Mouse (Mus musculus) midbrain, embryonic 10.5 days (tissue): ENCODE measurements at regions not wholly inside any gene's neighbourhood (a gene's known extent, or its start where the extent isn't known, plus 50 kb on each side); places are given as distances from the start of the nearest gene placed in this dataset.
A peak's percentile ranks its signal among the peaks of the same experiment; 100 is the strongest.

ENCODE experiments used
- DNase-seq: peaks from one replicate; pipeline ENCODE4 v3.0.0-alpha.2; 2017; ENCODE audit warnings: low spot score
- H3K27ac ChIP-seq: fragments of 300-500 bp; sonication (generic); replicated peaks from 2 replicates; pipeline ENCODE4 v1.5.1; 2016; ENCODE audit warnings: mild to moderate bottlenecking
- H3K27me3 ChIP-seq: fragments of 300-500 bp; sonication (generic); 2 replicates; pipeline ENCODE4 v1.6.1; 2016; ENCODE audit warnings: low read depth, mild to moderate bottlenecking; ENCODE audit not compliant: poor library complexity, severe bottlenecking
- H3K36me3 ChIP-seq: fragments of 300-500 bp; sonication (generic); 2 replicates; pipeline ENCODE4 v1.6.1; 2016; ENCODE audit warnings: mild to moderate bottlenecking, moderate library complexity
- H3K4me1 ChIP-seq: fragments of 300-500 bp; sonication (generic); 2 replicates; pipeline ENCODE4 v1.6.1; 2016
- H3K4me3 ChIP-seq: fragments of 300-500 bp; sonication (generic); 2 replicates; pipeline ENCODE4 v1.5.1; 2016; ENCODE audit warnings: mild to moderate bottlenecking, moderate library complexity
- H3K9me3 ChIP-seq: fragments of 300-500 bp; sonication (generic); replicated peaks from 2 replicates; pipeline ENCODE4 v1.6.1; 2016; ENCODE audit warnings: mild to moderate bottlenecking
- WGBS: fragments of 180-500 bp; shearing (Covaris S2); methylation state at CpG from one replicate; pipeline ENCODE4 v1.1.7; 2016; 5-methylcytosine and 5-hydroxymethylcytosine counted together

DNA sequence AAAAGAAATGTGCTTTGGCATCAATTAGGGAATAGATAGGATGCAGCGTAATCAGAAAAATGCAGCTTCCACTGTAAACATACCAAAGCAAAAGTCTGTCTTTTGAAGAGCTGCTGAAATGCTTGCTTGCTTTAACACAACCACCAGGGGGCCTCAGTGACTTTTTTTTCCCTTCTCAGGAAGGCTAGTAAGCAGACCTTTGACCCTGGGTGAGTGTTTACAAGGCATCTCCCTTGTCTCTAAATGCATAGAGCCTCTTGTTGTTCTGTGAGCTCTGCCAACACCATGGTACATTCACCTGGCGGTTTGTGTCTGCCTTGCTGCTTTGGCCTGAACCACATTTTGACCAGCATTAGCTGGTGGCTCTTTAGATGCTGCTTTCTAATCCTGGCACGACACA lies 191.9 kb upstream of the C9orf72 start:
- H3K36me3 ChIP-seq, result no peaks in the 10 kb centered on the region
- H3K4me1 ChIP-seq, result peaks cover 7% of the 10 kb centered on the region
- H3K4me3 ChIP-seq, result no peak overlapping the region
- H3K27me3 ChIP-seq, result no peaks in the 10 kb centered on the region
- peak overlapping the region; percentile 57 for H3K27ac ChIP-seq
- no peaks in the 10 kb centered on the region for H3K9me3 ChIP-seq
- WGBS, result 55% methylated on average over 3 of the region's 3 CpGs
- peak; percentile 63 for DNase-seq

DNA sequence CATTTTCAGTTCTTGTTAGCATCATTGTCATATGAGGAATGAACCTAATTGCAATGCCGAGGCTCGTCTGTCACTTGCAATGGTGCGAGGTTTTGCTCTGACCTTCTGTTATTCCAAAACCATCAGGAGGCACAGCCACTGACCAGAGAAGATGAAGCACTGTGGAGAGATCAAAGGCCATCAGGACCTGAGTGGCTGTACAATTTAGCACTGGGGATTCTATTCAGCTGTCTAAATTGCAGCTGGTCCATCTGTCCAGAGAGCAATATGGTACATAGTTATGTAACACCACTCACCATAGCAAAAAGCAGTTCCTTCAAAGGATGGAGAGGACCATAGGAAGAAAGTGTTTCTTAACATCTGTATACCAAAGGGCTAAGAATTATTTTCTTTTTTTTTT lies 187.5 kb upstream of the C9orf72 start:
- H3K4me1 ChIP-seq, result peaks cover 7% of the 10 kb centered on the region
- H3K27ac ChIP-seq, result no peak overlapping the region
- 74% methylated on average over 3 of the region's 3 CpGs for WGBS
- H3K4me3 ChIP-seq, result no peak overlapping the region
- no peaks in the 10 kb centered on the region for H3K36me3 ChIP-seq
- no peak for DNase-seq
- no peaks in the 10 kb centered on the region for H3K9me3 ChIP-seq
- no peaks in the 10 kb centered on the region for H3K27me3 ChIP-seq

DNA sequence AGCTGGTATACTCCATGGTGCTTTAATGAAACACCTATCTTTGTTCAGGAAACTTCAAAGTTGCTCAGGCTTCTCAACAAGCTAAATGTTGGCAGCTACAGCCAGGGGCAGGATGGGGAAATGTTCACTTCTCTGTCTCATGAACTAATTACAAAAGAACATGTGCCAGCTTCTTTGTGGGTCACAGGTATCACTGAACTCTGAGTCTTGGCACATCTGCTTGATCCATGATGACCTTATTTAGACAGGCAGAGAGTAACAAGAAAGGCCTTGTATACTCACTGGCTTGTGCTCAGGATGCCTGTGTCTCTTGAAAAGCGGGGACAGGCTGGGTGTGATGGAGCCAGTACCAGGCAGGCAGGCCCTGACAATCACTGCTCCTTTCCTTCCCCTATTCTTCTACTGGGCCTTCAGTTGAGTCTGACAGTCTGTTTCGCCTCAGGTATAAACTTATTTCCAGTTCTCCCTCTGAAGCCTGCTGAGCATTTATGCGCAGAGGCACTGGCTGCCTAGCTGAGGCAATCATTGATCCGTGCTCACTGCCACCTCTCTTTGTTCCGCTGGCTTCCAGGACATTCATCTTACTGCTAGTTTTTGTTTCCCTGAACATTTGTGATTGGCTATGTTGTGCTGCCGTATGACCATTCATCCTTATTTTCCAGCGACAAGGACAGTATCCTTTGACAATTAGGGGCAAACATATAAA lies 179.5 kb upstream of the C9orf72 start:
- H3K4me1 ChIP-seq, result 0 out of 2 replicates have a peak, but pooled peaks cover 10% of the 10 kb centered on the region
- DNase-seq, result no peak
- no peaks in the 10 kb centered on the region for H3K27me3 ChIP-seq
- peak overlapping the region; percentile 57 for H3K27ac ChIP-seq
- H3K4me3 ChIP-seq, result no peak overlapping the region
- no peaks in the 10 kb centered on the region for H3K36me3 ChIP-seq
- no peaks in the 10 kb centered on the region for H3K9me3 ChIP-seq
- 80% methylated on average over 7 of the region's 7 CpGs for WGBS

DNA sequence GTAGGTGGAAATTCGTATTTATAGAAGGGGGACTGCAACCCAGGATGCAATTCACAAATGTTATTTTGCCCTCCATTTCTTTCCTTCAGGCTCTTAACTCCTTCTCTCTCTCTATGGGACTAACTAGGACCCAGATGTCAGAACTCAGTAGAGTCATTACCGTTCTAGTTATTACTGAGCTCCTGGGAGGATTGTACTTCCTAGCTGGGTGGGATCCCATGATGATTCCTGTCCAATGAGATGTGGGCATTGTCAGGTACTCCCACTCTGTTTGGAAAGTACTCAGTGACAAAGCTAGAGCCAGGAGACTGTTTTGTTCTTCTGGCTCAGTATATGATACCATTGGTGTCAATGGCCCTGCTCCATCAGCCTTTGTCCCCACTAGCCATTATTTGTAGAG lies 178.1 kb upstream of the C9orf72 start:
- no peaks in the 10 kb centered on the region for H3K9me3 ChIP-seq
- H3K4me3 ChIP-seq, result no peak overlapping the region
- H3K36me3 ChIP-seq, result no peaks in the 10 kb centered on the region
- no peaks in the 10 kb centered on the region for H3K27me3 ChIP-seq
- H3K4me1 ChIP-seq, result 0 out of 2 replicates have a peak, but pooled peaks cover 10% of the 10 kb centered on the region
- no peak for DNase-seq
- WGBS, result 90% methylated on average over 2 of the region's 2 CpGs
- no peak overlapping the region for H3K27ac ChIP-seq

GRCm38 (mm10) chr4:35403594-35403993 lies 177.6 kb upstream of the C9orf72 start:
- H3K4me1 ChIP-seq, result 0 out of 2 replicates have a peak, but pooled peaks cover 10% of the 10 kb centered on the region
- no peaks in the 10 kb centered on the region for H3K36me3 ChIP-seq
- no peaks in the 10 kb centered on the region for H3K27me3 ChIP-seq
- DNase-seq, result no peak
- WGBS, result 91% methylated on average over 6 of the region's 6 CpGs
- H3K4me3 ChIP-seq, result no peak overlapping the region
- no peaks in the 10 kb centered on the region for H3K9me3 ChIP-seq
- H3K27ac ChIP-seq, result no peak overlapping the region

- 90% methylated on average over 9 of the region's 9 CpGs for WGBS
- Histone ChIP-seq H3K4me3 (no peak overlapping the region), H3K9me3 (no peaks in the 10 kb centered on the region), H3K4me1 (0 out of 2 replicates have a peak, but pooled peaks cover 10% of the 10 kb centered on the region), H3K36me3 (no peaks in the 10 kb centered on the region), H3K27ac (no peak overlapping the region), H3K27me3 (no peaks in the 10 kb centered on the region)
- DNase-seq, result no peak
Measured at GRCm38 (mm10) chr4:35402376-35403133, 176.6 kb upstream of the C9orf72 start.

DNA sequence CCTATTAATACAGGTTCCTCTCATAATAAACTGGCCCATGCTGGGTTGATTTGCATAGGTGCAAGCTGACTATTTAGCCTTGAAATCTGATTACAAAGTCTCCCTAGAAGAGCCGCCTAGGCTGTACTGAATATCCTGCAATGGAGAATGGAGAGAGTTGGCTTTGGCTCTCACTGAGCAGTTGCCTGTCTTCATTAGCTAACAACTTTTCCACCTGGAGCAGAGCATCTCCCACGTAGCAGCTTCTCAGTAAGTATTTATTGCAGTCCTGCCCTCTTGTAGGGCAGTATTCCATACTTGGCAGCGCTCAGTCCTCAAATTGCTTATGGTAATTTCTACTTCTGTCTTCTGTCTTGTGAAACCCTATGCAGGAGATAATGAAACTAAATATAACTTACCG lies 175.8 kb upstream of the C9orf72 start:
- Histone ChIP-seq H3K4me3 (no peak overlapping the region), H3K27ac (no peak overlapping the region), H3K27me3 (no peaks in the 10 kb centered on the region), H3K9me3 (no peaks in the 10 kb centered on the region), H3K36me3 (no peaks in the 10 kb centered on the region), H3K4me1 (0 out of 2 replicates have a peak, but pooled peaks cover 10% of the 10 kb centered on the region)
- 82% methylated on average over 4 of the region's 4 CpGs for WGBS
- no peak for DNase-seq

GRCm38 (mm10) chr4:35400511-35400910 lies 174.5 kb upstream of the C9orf72 start:
- WGBS, result 87% methylated on average over 6 of the region's 6 CpGs
- H3K4me1 ChIP-seq, result 0 out of 2 replicates have a peak, but pooled peaks cover 4% of the 10 kb centered on the region
- no peak overlapping the region for H3K27ac ChIP-seq
- no peaks in the 10 kb centered on the region for H3K36me3 ChIP-seq
- H3K27me3 ChIP-seq, result no peaks in the 10 kb centered on the region
- H3K4me3 ChIP-seq, result no peak overlapping the region
- no peak for DNase-seq
- no peaks in the 10 kb centered on the region for H3K9me3 ChIP-seq

- Histone ChIP-seq H3K36me3 (no peaks in the 10 kb centered on the region), H3K27ac (no peak overlapping the region), H3K4me3 (no peak overlapping the region), H3K9me3 (no peaks in the 10 kb centered on the region), H3K27me3 (no peaks in the 10 kb centered on the region), H3K4me1 (0 out of 2 replicates have a peak, but pooled peaks cover 6% of the 10 kb centered on the region)
- WGBS, result 91% methylated on average over 5 of the region's 5 CpGs
- DNase-seq, result no peak
Measured at GRCm38 (mm10) chr4:35395583-35395877, 169.6 kb upstream of the C9orf72 start.

DNA sequence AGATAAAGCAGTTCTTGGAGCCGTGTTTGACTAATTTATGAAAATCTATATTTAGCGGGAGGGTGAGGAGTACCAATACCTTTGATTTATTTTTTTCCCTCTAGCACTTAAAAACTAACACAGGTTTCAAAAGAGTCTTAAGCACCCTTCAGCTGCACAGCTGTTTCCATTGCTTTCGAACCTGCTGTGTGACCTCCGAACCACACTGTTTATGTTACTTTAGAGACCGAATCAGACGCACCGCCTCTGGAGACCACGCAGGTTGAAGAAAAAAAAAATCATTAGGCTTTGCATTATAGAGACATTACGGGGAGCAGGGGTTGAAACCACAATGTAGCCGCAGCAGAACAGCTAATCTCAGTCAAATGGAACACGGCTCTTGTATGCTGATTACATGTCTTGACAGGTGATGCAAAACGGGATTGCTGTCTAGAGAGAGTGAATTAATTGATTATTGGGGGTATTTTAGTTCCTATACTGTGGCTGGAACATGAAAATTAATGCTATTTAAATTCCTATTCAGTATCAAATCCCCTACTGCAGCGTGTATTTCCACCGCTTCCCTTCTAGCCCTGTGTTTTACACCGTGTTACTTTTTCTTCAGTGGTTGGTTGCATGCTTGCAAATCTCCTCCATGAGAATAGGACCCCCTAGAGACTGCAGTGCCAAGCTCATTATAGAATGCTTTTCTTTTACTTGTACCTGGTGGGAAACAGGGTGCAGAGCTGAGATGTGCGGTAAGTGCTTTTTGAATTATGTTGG lies 169.0 kb upstream of the C9orf72 start:
- Histone ChIP-seq H3K9me3 (no peaks in the 10 kb centered on the region), H3K27me3 (no peaks in the 10 kb centered on the region), H3K27ac (no peak overlapping the region), H3K36me3 (no peaks in the 10 kb centered on the region), H3K4me3 (no peak overlapping the region), H3K4me1 (0 out of 2 replicates have a peak, but pooled peaks cover 6% of the 10 kb centered on the region)
- DNase-seq, result no peak
- 67% methylated on average over 16 of the region's 16 CpGs for WGBS

- no peak for DNase-seq
- Histone ChIP-seq H3K27ac (no peak overlapping the region), H3K27me3 (no peaks in the 10 kb centered on the region), H3K4me3 (no peak overlapping the region), H3K9me3 (peaks cover 8% of the 10 kb centered on the region; the same call in 1 of the 2 replicates), H3K4me1 (peaks cover 14% of the 10 kb centered on the region), H3K36me3 (no peaks in the 10 kb centered on the region)
- 78% methylated on average over 4 of the region's 4 CpGs for WGBS
Measured at GRCm38 (mm10) chr4:35375791-35376190, 149.8 kb upstream of the C9orf72 start.

DNA sequence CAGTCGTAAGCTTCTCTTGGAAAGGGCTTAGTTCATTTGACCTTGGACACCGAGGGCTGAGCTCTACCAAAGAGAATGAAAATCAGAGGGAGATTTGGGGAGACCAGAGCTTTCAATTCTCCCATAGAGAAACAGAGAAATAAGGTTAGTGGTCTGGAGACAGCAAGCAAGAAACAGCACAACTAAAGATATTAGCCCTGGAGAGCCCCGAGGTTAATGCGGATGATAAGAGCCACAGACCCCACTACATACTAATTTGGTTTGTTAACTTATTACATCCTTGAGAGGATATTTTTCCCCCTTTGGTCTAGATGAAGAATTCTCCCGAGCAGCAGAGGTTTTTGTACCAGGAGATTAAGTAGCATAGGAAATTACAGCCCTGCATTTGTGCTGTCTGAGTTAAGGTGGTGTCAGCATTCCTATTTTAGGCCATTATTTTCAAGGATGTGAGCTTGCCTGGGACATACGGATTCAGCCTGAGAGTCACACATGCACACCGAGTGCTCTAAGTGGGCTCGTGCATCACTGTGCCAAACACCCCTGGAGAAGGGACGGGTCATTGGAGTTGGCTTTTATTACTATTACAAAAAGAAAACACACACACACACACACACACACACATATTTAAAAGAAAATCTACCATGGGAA lies 147.4 kb upstream of the C9orf72 start:
- WGBS, result 47% methylated on average over 9 of the region's 9 CpGs
- H3K4me3 ChIP-seq, result no peak overlapping the region
- 0 out of 2 replicates have a peak overlapping the region, but pooled peaks have one; percentile 1 for H3K27ac ChIP-seq
- H3K27me3 ChIP-seq, result no peaks in the 10 kb centered on the region
- H3K9me3 ChIP-seq, result peaks cover 8% of the 10 kb centered on the region; the same call in 1 of the 2 replicates
- peaks cover 14% of the 10 kb centered on the region for H3K4me1 ChIP-seq
- no peaks in the 10 kb centered on the region for H3K36me3 ChIP-seq
- no peak for DNase-seq
